Mouse (Mus musculus) midbrain, embryonic 14.5 days (tissue): ENCODE measurements around the gene Cfd. TPM values are rescaled to one million over a fixed set of nuclear protein-coding genes. Genes with fewer than 3 reads are reported as not detected.

ENCODE experiments used
- ATAC-seq: fragments of 200-750 bp; cut with Nextera tagmentation; 2 replicates; pipeline ENCODE4 v1.8.0; 2017; ENCODE audit warnings: moderate number of reproducible peaks, moderate library complexity; ENCODE audit not compliant: low FRiP score, low TSS enrichment
- DNase-seq: peaks from one replicate; pipeline ENCODE4 v3.0.0-alpha.2; 2015
- H3K27ac ChIP-seq: fragments of 300-500 bp; sonication (generic); replicated peaks from 2 replicates; pipeline ENCODE4 v1.5.1; 2014; ENCODE audit warnings: mild to moderate bottlenecking, low read depth, low read length, moderate library complexity
- H3K27me3 ChIP-seq: fragments of 300-500 bp; sonication (generic); 2 replicates; pipeline ENCODE4 v1.6.1; 2014; ENCODE audit warnings: low read length, control low read depth, mixed read lengths; ENCODE audit not compliant: control insufficient read depth, insufficient read depth
- H3K36me3 ChIP-seq: fragments of 300-500 bp; sonication (generic); 2 replicates; pipeline ENCODE4 v1.6.1; 2014; ENCODE audit warnings: low read length, control low read depth; ENCODE audit not compliant: control insufficient read depth, insufficient read depth
- H3K4me1 ChIP-seq: fragments of 300-500 bp; sonication (generic); 2 replicates; pipeline ENCODE4 v1.6.1; 2014; ENCODE audit warnings: mild to moderate bottlenecking, antibody characterized with exemption, low read length, control low read depth; ENCODE audit not compliant: control insufficient read depth, insufficient read depth
- H3K4me2 ChIP-seq: fragments of 300-500 bp; sonication (generic); 2 replicates; pipeline ENCODE4 v1.6.1; 2014; ENCODE audit warnings: mild to moderate bottlenecking, low read length, moderate library complexity
- H3K4me3 ChIP-seq: fragments of 300-500 bp; sonication (generic); replicated peaks from 2 replicates; pipeline ENCODE4 v1.5.1; 2014; ENCODE audit warnings: low read depth, low read length
- H3K9ac ChIP-seq: fragments of 300-500 bp; sonication (generic); replicated peaks from 2 replicates; pipeline ENCODE4 v1.6.1; 2014; ENCODE audit warnings: mild to moderate bottlenecking, low read length, moderate library complexity
- H3K9me3 ChIP-seq: fragments of 300-500 bp; sonication (generic); 2 replicates; pipeline ENCODE4 v1.6.1; 2016; ENCODE audit warnings: low read length, control low read depth, mixed read lengths; ENCODE audit not compliant: control insufficient read depth
- WGBS: fragments of 180-500 bp; shearing (Covaris S2); extraction: QIAGEN DNeasy Blood & Tissue Kit; methylation state at CpG from one replicate; pipeline ENCODE4 v1.1.7; 2014; 5-methylcytosine and 5-hydroxymethylcytosine counted together
- polyA plus RNA-seq: library from polyadenylated mRNA; unstranded; fragments of >200 nt; fragmentation: Nextera tagmentation; extraction: Ambion mirVana; gene quantifications from 2 replicates; pipeline ENCODE4 v1.2.1, GENCODE M21; 2014

Cfd gene
- polyA plus RNA-seq, 1 experiment from 2014 or later = not detected

- Histone ChIP-seq H3K4me2 (peak overlapping the region; percentile 42), H3K27me3 (peaks cover 65% of the 10 kb centered on the region), H3K36me3 (no peaks in the 10 kb centered on the region), H3K4me1 (peaks cover 16% of the 10 kb centered on the region), H3K9ac (no peak overlapping the region), H3K9me3 (no peaks in the 10 kb centered on the region), H3K4me3 (peak overlapping the region; percentile 24), H3K27ac (no peak overlapping the region)
- 11% methylated on average over 26 of the region's 26 CpGs for WGBS
- DNase-seq = no peak
- no peak for ATAC-seq
Measured at GRCm38 (mm10) chr10:79920056-79920890, 29.6 kb downstream of the Cfd start.

GRCm38 (mm10) chr10:79920958-79921535 lies 30.4 kb downstream of the Cfd start, which contains the start of gene R3hdm4:
R3hdm4 (minus strand) TSS chr10:79921208.
- Histone ChIP-seq H3K4me2 (peak within 1 kb of the TSS; percentile 42), H3K4me1 (peaks cover 12% of the 10 kb centered on the region), H3K9ac (peak within 1 kb of the TSS; percentile 39), H3K36me3 (no peaks in the 10 kb centered on the region), H3K27me3 (peaks cover 65% of the 10 kb centered on the region), H3K27ac (no peak within 1 kb of the TSS), H3K4me3 (peak within 1 kb of the TSS; percentile 24), H3K9me3 (no peaks in the 10 kb centered on the region)
- DNase-seq (no peak), ATAC-seq (no peak)
- WGBS = 4% methylated on average over 41 of the region's 41 CpGs

GRCm38 (mm10) chr10:79921572-79921971 lies 30.9 kb downstream of the Cfd start:
- Histone ChIP-seq H3K27ac (no peak overlapping the region), H3K27me3 (peaks cover 65% of the 10 kb centered on the region), H3K36me3 (no peaks in the 10 kb centered on the region), H3K4me2 (peak overlapping the region; percentile 42), H3K9me3 (no peaks in the 10 kb centered on the region), H3K9ac (peak overlapping the region; percentile 39), H3K4me1 (peaks cover 14% of the 10 kb centered on the region; the same call in 1 of the 2 replicates), H3K4me3 (peak overlapping the region; percentile 24)
- under 1% methylated on average over 34 of the region's 34 CpGs for WGBS
- DNase-seq = no peak
- no peak for ATAC-seq

- peaks cover 38% of the 10 kb centered on the region for H3K27me3 ChIP-seq
- H3K4me3 ChIP-seq = no peak overlapping the region
- peak overlapping the region; percentile 88 for H3K4me2 ChIP-seq
- no peaks in the 10 kb centered on the region for H3K36me3 ChIP-seq
- H3K27ac ChIP-seq = 0 out of 2 replicates have a peak overlapping the region, but pooled peaks have one; percentile 9
- no peaks in the 10 kb centered on the region for H3K9me3 ChIP-seq
- no peak for ATAC-seq
- no peak overlapping the region for H3K9ac ChIP-seq
- DNase-seq = peak; percentile 96
- H3K4me1 ChIP-seq = peaks cover 21% of the 10 kb centered on the region
- 11% methylated on average over 29 of the region's 29 CpGs for whole genome bisulfite sequencing
Measured at GRCm38 (mm10) chr10:79924998-79925784, 34.5 kb downstream of the Cfd start.

- Histone ChIP-seq H3K4me3 (peak overlapping the region; percentile 87), H3K27ac (0 out of 2 replicates have a peak overlapping the region, but pooled peaks have one; percentile 9), H3K4me1 (peaks cover 21% of the 10 kb centered on the region), H3K36me3 (0 out of 2 replicates have a peak, but pooled peaks cover 4% of the 10 kb centered on the region), H3K27me3 (peaks cover 30% of the 10 kb centered on the region), H3K4me2 (peak overlapping the region; percentile 88), H3K9ac (peak overlapping the region; percentile 77), H3K9me3 (no peaks in the 10 kb centered on the region)
- DNase-seq (no peak), ATAC-seq (no peak)
- 12% methylated on average over 15 of the region's 15 CpGs for WGBS
Measured at GRCm38 (mm10) chr10:79925785-79926490, 35.3 kb downstream of the Cfd start.

DNA sequence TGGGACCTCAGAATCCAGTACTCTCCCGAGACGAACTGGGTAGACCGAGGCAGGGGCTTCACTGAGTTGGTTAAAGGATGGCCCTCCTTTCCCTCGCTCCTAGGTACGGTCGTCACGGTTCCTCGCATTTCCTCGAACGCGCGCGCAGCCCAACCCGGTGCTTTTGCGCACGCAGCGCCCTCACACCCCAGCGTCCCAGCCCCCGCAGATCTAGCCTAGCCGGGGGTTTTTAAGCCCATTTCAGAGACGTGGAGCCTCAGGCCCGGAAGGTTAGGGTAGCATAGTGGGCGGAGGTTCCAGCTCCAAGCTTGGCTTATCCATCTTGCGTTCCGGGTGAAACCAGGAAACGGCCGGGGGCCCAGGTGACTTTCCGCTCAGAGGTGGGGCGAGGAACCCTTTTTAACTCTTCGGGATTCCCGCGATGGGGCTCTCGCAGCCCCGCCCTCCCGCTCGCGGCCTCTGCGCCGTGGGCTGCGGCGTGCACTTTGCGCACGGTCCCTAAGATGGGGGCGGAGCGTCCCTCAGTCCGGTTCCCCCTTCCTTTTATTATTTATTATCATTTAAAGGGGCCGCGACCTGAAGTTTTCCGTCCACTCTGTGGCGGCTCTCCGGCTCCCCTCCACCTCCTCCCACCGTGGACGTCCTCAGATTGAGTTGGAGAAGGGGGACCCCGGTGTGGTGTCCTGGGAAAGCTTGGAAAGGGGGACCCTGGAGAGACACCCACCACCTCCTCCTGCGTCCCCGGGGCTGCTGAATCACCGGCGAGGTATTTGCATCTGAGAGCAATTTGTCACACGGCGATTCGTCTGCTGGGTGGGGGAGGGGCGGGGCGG lies 36.1 kb downstream of the Cfd start, which contains the start of gene Arid3a:
Arid3a (plus strand) TSS at position 553 of the 833 bp plus-strand sequence.
- ATAC-seq = peak; percentile 78
- H3K27ac ChIP-seq = peak within 1 kb of the TSS; percentile 88
- under 1% methylated on average over 63 of the region's 63 CpGs for WGBS

GRCm38 (mm10) chr10:79927324-79928029 lies 36.8 kb downstream of the Cfd start:
- Histone ChIP-seq H3K4me3 (peak overlapping the region; percentile 87), H3K27me3 (peaks cover 15% of the 10 kb centered on the region), H3K4me1 (peaks cover 14% of the 10 kb centered on the region), H3K9me3 (no peaks in the 10 kb centered on the region), H3K27ac (peak overlapping the region; percentile 88), H3K36me3 (peaks cover 14% of the 10 kb centered on the region), H3K9ac (peak overlapping the region; percentile 77), H3K4me2 (peak overlapping the region; percentile 88)
- DNase-seq = peak; percentile 76
- peak; percentile 46 for ATAC-seq
- WGBS = under 1% methylated on average over 54 of the region's 54 CpGs

More for the DNA sequence above, 36.1 kb downstream of the Cfd start, which contains the start of gene Arid3a:
- peak within 1 kb of the TSS; percentile 87 for H3K4me3 ChIP-seq
- 0 out of 2 replicates have a peak, but pooled peaks cover 7% of the 10 kb centered on the region for H3K36me3 ChIP-seq
- peak within 1 kb of the TSS; percentile 88 for H3K4me2 ChIP-seq
- no peaks in the 10 kb centered on the region for H3K9me3 ChIP-seq
- peaks cover 16% of the 10 kb centered on the region for H3K4me1 ChIP-seq
- DNase-seq = peak; percentile 96
- peak within 1 kb of the TSS; percentile 77 for H3K9ac ChIP-seq
- peaks cover 23% of the 10 kb centered on the region for H3K27me3 ChIP-seq
